Mouse (Mus musculus) neutrophil, adult 5-6 weeks (primary cell): ENCODE measurements around the gene Wapl. TPM values are rescaled to one million over a fixed set of nuclear protein-coding genes. Genes with fewer than 3 reads are reported as not detected.
A peak's percentile ranks its signal among the peaks of the same experiment; 100 is the strongest.

Experiments
- ATAC-seq: fragments of 151-379, 151-347 bp; 2 replicates; pipeline ENCODE4 v1.8.0; 2017; ENCODE audit warnings: mild to moderate bottlenecking, moderate TSS enrichment; ENCODE audit not compliant: insufficient number of reproducible peaks, poor library complexity, low FRiP score, severe bottlenecking; ENCODE audit errors: extremely low read depth
- total RNA-seq: library from RNA; stranded (forward); fragments of 200-1000 nt; gene quantifications from 2 replicates; pipeline ENCODE4 v1.2.3, GENCODE M21; 2017

Gene Wapl
- total RNA-seq, 1 experiment from 2014 or later, result 121 TPM

DNA sequence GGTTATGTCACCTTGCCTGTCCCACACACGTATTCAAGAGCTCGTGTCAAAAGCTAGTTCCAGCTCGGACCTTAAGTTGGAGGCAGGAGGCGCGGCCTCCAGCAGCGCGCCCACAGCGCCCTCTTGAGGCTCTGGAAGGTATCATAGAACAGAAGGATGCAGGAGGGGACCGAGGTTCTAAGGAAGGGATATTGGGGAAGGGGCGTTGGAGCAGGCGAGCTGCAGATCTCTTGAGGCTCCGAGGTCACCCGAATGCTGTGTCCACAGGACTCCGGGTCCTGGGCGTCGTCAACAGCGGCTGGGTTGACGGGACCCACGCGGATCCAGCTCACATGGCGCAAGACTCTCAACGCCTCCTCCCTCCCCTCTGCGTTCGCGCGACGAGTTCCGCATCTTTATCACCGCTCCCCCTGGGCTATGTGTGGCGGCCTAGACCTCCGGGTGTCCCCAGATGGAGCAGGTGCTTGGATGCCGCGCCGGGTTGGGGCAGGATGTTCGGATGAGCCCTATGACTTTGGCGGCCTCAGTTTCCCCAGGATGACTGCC is 95.4 kb downstream of the Wapl start:
- ATAC-seq, result peak; percentile 66

DNA sequence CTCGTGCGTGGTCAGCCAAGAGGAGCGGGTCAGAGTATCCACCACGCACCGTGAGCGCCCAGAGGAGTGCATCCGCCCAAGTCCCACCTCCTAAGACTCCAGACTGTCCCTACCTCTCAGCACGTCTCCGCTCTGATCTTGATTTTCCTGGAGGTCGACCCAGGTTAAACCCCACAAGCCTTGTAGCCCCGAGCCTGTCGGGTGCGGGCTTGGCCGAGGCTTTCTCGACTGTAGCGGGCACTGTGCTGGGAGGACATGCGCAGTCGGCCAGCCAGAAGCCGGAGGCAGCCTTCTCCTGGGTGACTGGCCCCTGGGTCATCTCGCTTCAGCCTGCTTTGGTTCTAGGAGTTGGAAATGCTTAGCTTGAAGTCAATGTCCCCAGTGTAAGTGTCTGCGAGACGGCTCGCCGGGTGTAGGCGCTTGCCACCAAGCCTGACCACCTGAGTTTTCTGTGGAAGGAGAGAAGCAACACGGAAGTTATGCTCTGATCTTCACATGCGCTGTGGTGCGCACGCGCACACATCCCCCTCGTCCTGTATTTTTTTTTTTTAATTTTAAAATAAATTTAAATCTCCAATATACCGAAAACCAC is 95.9 kb downstream of the Wapl start:
- ATAC-seq, result 0 out of 2 replicates have a peak, but pooled peaks have one; percentile 0

DNA sequence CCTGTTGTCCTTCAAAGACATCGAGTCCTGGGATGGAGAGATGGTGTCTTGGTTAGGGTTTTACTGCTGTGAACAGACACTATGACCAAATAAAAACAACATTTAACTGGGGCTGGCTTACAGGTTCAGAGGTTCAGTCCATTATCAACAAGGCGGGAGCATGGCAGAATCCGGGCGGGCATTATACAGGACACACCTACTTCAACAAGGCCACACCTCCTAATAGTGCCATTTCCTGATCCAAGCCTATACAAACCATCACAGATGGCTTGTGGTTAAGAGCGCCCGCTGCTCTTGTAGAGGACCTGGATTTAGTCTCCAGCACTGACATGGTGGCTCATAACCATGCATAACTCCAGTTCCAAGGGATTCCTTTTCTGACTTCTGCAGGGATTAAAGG is 96.7 kb downstream of the Wapl start:
- ATAC-seq, result no peak

- no peak for ATAC-seq
These were observed 97.9 kb downstream of the Wapl start for GRCm38 (mm10) chr14:34771601-34772000.

- no peak for ATAC-seq
These were observed 98.4 kb downstream of the Wapl start for GRCm38 (mm10) chr14:34772132-34772531.

GRCm38 (mm10) chr14:34773681-34774080 is 100.0 kb downstream of the Wapl start:
- no peak for ATAC-seq

GRCm38 (mm10) chr14:34774231-34774630 is 100.5 kb downstream of the Wapl start:
- no peak for ATAC-seq

DNA sequence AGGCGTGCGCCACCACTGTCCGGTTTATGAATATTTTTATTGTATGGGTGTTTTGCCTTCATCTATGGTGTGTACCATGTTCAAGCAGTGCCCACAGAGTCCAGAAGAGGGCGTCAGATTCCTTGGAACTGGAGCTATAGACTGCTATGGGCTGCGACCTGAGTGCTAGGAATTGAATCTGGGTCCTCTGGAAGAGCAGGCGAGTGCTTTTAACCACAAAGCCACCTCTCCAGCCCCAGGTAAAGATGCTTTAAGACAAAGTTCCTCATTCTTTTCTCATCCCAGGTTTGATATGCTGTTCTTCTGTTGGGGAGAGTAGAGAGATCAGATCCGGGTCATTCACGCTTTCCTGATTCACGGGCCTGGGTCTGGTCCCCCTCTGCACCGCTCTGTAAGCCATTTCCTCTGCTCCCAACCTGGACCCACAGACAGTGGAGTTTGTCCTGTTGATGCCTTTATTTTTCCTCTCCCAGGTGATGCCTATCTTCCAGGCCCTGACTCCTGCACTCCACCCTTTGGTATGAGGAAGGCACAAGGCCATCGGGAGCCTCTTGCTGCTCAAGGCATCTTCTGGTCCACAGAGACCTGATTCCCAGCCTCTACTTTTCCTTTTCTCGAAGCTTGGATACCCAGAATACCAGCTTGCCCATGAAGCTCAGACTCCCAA is 103.1 kb downstream of the Wapl start:
- no peak for ATAC-seq

GRCm38 (mm10) chr14:34777810-34778209 is 104.1 kb downstream of the Wapl start:
- ATAC-seq, result peak; percentile 48; the same call in 1 of the 2 replicates

- ATAC-seq, result no peak
These were observed 105.0 kb downstream of the Wapl start for GRCm38 (mm10) chr14:34778760-34779159.

DNA sequence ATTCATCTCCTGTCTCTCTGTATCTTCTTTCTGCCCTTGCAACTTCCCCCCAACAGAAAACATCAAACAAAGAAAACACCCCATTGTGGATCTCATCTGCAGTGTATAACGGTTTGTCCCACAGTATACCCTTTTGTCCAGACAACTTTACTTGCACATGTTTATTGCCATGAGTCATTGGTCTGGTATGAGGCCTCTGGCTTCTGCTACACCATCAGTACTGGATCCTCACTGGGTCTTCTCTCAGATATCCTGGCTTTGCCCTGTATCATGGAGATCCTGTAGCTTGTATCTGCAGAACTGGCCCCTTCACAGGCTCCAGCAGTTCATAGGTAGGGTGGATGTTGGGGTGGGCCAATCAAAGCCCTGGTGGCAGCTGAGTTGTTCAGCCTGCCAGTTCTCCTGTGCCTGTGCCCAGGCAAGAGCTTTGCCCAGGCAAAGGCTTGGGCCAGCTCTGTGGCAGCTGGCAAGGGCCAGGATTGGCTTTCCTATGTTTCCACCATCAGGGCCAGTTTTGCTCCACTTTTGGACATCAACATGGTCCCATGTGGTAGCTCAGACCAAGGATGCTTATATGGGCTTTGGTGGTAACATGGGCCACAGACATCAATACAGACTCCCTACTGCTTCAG is 119.8 kb downstream of the Wapl start:
- no peak for ATAC-seq

Other genes with a start within 250 kb of the Wapl start
- 5.5 and 5.9 TPM in 2 replicates for gene Bmpr1a, start 170.6 kb upstream of the Wapl start, total RNA-seq
- gene 9230112D13Rik, start 151.1 kb upstream of the Wapl start, total RNA-seq, result not detected in 2 replicates
- 0.12 TPM in 1 of 2 replicates, not detected in the other for gene Ldb3, start 85.2 kb upstream of the Wapl start, total RNA-seq
- gene Opn4, start 73.8 kb upstream of the Wapl start, total RNA-seq, result not detected in 2 replicates
- gene Grid1, start 146.2 kb downstream of the Wapl start, total RNA-seq, result not detected in 2 replicates